Mouse (Mus musculus) heart, embryonic 12.5 days (tissue): ENCODE data around the gene Fcna. TPM values are rescaled to one million over a fixed set of nuclear protein-coding genes. Genes with fewer than 3 reads are reported as not detected.

Experiments used
- ATAC-seq: fragments of 200-750 bp; cut with Nextera tagmentation; 2 replicates; pipeline ENCODE4 v1.8.0; 2017; ENCODE audit warnings: moderate TSS enrichment, moderate library complexity; ENCODE audit not compliant: insufficient number of reproducible peaks, low FRiP score
- H3K27ac ChIP-seq: fragments of 300-500 bp; sonication (generic); 2 replicates; pipeline ENCODE4 v1.5.1; 2016; ENCODE audit warnings: mild to moderate bottlenecking, moderate library complexity; ENCODE audit not compliant: poor library complexity, severe bottlenecking
- H3K27me3 ChIP-seq: fragments of 300-500 bp; sonication (generic); replicated peaks from 2 replicates; pipeline ENCODE4 v1.6.1; 2016; ENCODE audit warnings: mild to moderate bottlenecking, moderate library complexity
- H3K36me3 ChIP-seq: fragments of 300-500 bp; sonication (generic); 2 replicates; pipeline ENCODE4 v1.6.1; 2016; ENCODE audit warnings: mild to moderate bottlenecking, moderate library complexity
- H3K4me1 ChIP-seq: fragments of 300-500 bp; sonication (generic); replicated peaks from 2 replicates; pipeline ENCODE4 v1.6.1; 2016; ENCODE audit warnings: mild to moderate bottlenecking
- H3K4me2 ChIP-seq: fragments of 300-500 bp; sonication (generic); 2 replicates; pipeline ENCODE4 v1.6.1; 2016; ENCODE audit warnings: mild to moderate bottlenecking, moderate library complexity
- H3K4me3 ChIP-seq: fragments of 300-500 bp; sonication (generic); 2 replicates; pipeline ENCODE4 v1.5.1; 2016; ENCODE audit warnings: mild to moderate bottlenecking
- H3K9ac ChIP-seq: fragments of 300-500 bp; sonication (generic); 2 replicates; pipeline ENCODE4 v1.6.1; 2016; ENCODE audit warnings: mild to moderate bottlenecking, moderate library complexity
- H3K9me3 ChIP-seq: fragments of 300-500 bp; sonication (generic); replicated peaks from 2 replicates; pipeline ENCODE4 v1.6.1; 2016; ENCODE audit warnings: mild to moderate bottlenecking, moderate library complexity
- WGBS: fragments of 180-500 bp; shearing (Covaris S2); methylation state at CpG from one replicate; pipeline ENCODE4 v1.1.7; 2016; 5-methylcytosine and 5-hydroxymethylcytosine counted together
- polyA plus RNA-seq: library from polyadenylated mRNA; unstranded; fragments of >200 nt; fragmentation: Nextera tagmentation; extraction: Ambion mirVana; gene quantifications from 2 replicates; pipeline ENCODE4 v1.2.1, GENCODE M21; 2016

The Fcna gene
- polyA plus RNA-seq, 1 experiment from 2014 or later: 1.1 TPM

DNA sequence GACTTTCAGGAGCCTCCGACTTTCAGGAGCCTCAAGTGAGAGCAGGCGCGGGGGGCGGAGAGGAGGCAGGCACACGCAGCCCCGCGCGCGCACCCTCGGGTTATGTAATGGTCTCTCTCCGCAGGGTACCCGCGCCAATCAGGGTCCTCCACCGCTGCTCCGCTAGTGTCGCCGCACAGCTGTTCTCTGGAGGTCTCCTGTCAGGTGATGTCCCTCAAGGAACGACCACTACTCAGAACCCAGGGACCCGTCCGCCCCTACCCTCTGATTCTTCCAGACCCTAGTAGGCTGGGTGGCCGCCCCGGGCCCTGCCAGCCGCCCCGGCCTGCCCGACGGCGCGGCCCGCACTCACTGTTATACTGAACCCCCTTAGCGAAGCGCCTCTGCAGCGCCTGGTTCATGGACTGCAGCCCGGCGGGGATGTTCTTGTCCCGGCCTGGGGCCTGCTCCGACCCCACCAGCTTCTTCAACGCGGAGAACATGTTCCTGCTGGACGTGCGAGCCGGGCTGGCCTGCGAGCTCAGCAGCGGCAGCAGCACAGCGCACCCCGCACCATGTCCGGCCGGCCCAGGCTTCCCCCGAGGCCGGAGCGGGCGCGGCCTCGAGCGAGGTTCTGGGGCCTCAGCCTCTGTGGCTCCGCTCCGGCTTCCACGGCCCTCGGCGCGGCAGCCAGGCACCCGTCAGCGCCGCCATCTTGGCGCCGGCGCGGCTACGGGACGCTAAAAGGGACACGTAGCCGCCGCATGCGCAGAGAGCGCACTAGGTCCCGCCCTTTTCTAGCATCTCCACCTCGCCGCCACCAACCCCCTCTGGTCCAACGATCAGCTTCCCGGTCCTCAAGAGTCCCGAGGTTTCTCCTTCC, 19.8 kb downstream of the Fcna start, which contains the start of gene Rabl6:
Rabl6 (minus strand) TSS at position 761 of the 862 bp plus-strand sequence.
- H3K36me3 ChIP-seq: 0 out of 2 replicates have a peak, but pooled peaks cover 4% of the 10 kb centered on the region
- H3K27ac ChIP-seq: peak within 1 kb of the TSS; percentile 93
- WGBS: 0% methylated on average over 80 of the region's 80 CpGs
- no peaks in the 10 kb centered on the region for H3K9me3 ChIP-seq
- peaks cover 18% of the 10 kb centered on the region for H3K4me1 ChIP-seq
- H3K27me3 ChIP-seq: peaks cover 28% of the 10 kb centered on the region
- peak within 1 kb of the TSS; percentile 84 for H3K4me3 ChIP-seq
- H3K9ac ChIP-seq: peak within 1 kb of the TSS; percentile 97
- ATAC-seq: peak; percentile 87
- peak within 1 kb of the TSS; percentile 62 for H3K4me2 ChIP-seq

DNA sequence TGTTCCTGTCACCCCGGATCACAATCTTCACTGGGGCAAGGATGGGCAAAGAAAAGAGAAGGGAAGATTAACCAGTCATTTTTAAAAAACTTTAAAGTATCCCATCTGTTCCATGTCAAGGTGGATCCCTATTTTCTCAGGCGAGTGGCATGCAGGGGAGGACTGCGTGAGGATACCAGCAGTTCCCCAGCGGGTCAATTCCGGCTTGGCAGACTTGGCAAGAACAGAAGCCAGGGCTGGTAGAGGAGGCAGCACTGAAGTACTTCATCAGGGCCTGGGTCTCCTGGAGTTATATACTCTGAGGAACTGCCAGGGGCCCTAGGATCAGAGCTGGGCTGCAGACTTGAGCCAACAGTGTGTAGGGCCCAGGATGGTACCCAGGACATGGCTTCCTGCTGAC, 25.3 kb downstream of the Fcna start:
- Histone ChIP-seq H3K27me3 (no peaks in the 10 kb centered on the region), H3K4me2 (no peak overlapping the region), H3K9ac (no peak overlapping the region), H3K4me1 (peaks cover 32% of the 10 kb centered on the region), H3K9me3 (no peaks in the 10 kb centered on the region), H3K4me3 (no peak overlapping the region), H3K36me3 (peaks cover 58% of the 10 kb centered on the region), H3K27ac (no peak overlapping the region)
- no peak for ATAC-seq
- WGBS: 92% methylated on average over 5 of the region's 5 CpGs

DNA sequence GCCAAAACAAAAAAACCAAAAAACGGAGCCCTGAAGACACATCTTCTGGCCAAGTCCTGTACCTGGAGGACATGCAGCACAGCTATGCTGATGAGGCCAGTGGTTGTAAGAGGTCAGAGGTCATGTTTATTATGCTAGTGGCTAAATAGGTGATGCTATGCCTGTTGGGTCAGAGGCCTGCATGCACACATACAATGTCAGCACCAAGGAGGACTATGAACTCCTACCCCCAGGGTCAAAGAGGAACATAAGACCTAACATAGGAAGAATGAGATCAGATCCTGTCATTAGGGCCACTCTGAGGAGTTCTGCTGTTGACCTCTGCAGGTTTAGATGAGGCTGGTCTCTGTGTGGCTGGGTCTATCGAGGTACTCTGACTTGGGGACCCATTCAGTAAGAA, 27.8 kb downstream of the Fcna start:
- Histone ChIP-seq H3K4me1 (peaks cover 18% of the 10 kb centered on the region), H3K9me3 (no peaks in the 10 kb centered on the region), H3K4me3 (no peak overlapping the region), H3K27me3 (no peaks in the 10 kb centered on the region), H3K4me2 (no peak overlapping the region), H3K27ac (no peak overlapping the region), H3K36me3 (peaks cover 83% of the 10 kb centered on the region), H3K9ac (no peak overlapping the region)
- ATAC-seq: no peak
- WGBS: 93% methylated on average over 2 of the region's 2 CpGs

DNA sequence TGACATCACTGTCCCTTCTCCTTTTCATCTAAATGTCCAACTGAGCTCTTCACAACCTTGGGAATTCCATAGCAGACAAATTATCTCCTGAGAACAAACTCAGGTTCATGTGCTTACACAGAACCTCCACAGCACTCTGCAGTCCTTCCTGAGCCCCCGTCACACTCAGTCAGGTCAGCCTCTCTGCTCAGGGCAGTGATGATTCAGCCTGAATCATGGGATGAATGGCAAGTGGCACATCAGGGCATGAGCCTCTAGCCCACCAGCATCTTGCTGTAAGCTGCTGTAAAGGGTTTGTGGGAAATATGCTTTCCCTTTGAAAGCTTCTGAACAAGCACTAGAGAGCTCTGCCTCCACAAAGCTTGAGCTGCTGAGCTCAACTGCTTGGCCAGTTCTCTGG, 29.1 kb downstream of the Fcna start:
- no peak for ATAC-seq
- no peaks in the 10 kb centered on the region for H3K27me3 ChIP-seq
- H3K4me1 ChIP-seq: peaks cover 18% of the 10 kb centered on the region
- H3K9me3 ChIP-seq: no peaks in the 10 kb centered on the region
- no peak overlapping the region for H3K4me2 ChIP-seq
- 70% methylated on average over 1 of the region's 1 CpGs for WGBS
- peaks cover 90% of the 10 kb centered on the region for H3K36me3 ChIP-seq
- no peak overlapping the region for H3K9ac ChIP-seq
- H3K4me3 ChIP-seq: no peak overlapping the region
- H3K27ac ChIP-seq: no peak overlapping the region

DNA sequence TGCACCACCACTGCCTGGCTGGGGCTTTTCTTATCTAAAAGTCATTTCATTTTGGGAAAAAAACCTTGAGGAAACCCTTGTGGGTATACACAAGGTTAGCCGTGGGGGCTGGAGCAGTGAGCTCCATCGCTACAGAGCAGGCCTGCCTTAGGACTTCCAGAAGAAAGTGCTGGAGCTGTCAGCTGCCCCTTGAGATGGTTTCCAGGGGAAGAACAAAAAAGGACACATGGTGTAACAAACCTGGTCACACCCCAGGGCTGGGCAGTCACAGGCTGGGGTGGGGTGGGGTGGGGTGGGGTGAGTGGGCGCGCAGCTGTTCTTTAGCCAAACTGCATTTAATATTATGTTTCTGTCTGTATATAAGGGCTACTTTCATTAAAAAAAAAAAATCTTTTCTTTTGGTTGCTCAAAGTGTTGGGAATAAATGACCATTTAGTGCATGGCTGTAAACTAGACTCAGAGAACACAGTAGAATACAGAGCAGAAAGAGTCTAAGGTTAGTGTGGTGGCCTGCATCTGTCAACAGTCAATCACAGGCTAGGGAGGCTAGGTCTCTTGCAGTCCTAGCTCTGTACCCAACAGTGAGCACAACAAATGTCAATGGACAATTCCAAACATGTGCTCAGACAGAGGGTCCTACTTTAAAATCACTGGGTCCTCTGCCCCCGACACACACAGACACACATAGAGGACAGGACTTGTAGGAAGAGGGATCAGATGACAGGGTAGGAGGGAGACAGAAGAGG, 30.9 kb downstream of the Fcna start:
- H3K4me3 ChIP-seq: no peak overlapping the region
- ATAC-seq: no peak
- WGBS: 88% methylated on average over 5 of the region's 5 CpGs
- H3K36me3 ChIP-seq: peaks cover 94% of the 10 kb centered on the region
- H3K4me2 ChIP-seq: no peak overlapping the region
- no peaks in the 10 kb centered on the region for H3K27me3 ChIP-seq
- peaks cover 18% of the 10 kb centered on the region for H3K4me1 ChIP-seq
- no peak overlapping the region for H3K27ac ChIP-seq
- no peak overlapping the region for H3K9ac ChIP-seq
- H3K9me3 ChIP-seq: no peaks in the 10 kb centered on the region

DNA sequence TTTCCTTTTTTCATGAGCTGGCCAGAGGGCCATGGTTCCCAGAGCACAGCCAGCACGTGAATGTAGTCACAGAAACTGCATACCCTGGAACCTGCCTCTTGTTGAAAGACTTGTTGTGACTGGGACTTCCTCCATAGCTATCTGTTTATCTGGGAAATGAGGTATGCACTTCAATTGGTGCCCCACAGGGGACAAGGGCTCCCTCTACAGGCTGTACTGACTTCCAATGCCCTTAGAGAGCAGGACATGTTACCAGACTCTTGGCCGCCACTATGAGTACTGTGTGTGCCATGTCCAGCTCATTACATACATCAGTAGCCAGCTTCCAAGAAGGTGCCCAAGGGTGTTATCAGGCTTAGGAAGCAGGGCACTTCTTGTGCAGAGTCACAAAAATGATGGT, 36.0 kb downstream of the Fcna start:
- Histone ChIP-seq H3K27ac (no peak overlapping the region), H3K4me2 (no peak overlapping the region), H3K36me3 (peaks cover 90% of the 10 kb centered on the region), H3K4me1 (peaks cover 5% of the 10 kb centered on the region), H3K9ac (no peak overlapping the region), H3K27me3 (no peaks in the 10 kb centered on the region), H3K4me3 (no peak overlapping the region), H3K9me3 (no peaks in the 10 kb centered on the region)
- 88% methylated on average over 2 of the region's 2 CpGs for WGBS
- no peak for ATAC-seq

DNA sequence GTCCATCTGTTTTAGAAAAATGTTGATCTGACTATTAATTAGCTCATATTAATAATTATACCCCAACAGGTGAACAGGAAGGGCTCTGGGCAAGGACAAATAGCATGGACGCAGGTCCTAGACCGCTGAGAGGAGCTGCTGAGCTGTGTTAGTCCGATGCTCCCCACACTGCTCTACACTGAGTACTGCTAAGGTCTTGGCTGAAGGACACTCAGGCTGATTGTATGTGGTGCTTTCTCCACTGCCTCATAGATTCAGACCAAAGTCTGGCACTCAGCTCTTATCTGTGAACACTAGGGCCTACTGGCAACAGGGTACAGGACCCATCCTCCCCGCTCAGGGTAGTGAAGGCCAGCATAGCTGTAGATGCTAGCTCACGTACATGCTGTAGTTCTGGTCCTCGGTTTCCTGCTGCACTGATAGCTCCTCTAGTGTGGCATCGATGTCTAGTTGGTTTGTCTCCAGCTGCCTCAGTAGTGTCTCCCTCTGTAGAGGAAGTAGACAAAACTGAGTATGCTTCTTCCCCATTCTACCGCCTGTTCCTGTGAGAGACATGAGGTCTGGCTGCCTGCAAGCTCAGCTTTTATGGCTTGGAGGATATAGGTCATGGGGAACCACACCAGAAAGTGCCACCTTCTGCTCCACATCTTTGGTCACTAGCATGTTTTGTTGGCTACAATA, 39.5 kb downstream of the Fcna start:
- peaks cover 9% of the 10 kb centered on the region for H3K4me1 ChIP-seq
- no peaks in the 10 kb centered on the region for H3K9me3 ChIP-seq
- H3K27me3 ChIP-seq: no peaks in the 10 kb centered on the region
- no peak overlapping the region for H3K9ac ChIP-seq
- peaks cover 94% of the 10 kb centered on the region for H3K36me3 ChIP-seq
- no peak overlapping the region for H3K4me3 ChIP-seq
- no peak for ATAC-seq
- no peak overlapping the region for H3K4me2 ChIP-seq
- 0 out of 2 replicates have a peak overlapping the region, but pooled peaks have one; percentile 12 for H3K27ac ChIP-seq
- 88% methylated on average over 8 of the region's 8 CpGs for WGBS

DNA sequence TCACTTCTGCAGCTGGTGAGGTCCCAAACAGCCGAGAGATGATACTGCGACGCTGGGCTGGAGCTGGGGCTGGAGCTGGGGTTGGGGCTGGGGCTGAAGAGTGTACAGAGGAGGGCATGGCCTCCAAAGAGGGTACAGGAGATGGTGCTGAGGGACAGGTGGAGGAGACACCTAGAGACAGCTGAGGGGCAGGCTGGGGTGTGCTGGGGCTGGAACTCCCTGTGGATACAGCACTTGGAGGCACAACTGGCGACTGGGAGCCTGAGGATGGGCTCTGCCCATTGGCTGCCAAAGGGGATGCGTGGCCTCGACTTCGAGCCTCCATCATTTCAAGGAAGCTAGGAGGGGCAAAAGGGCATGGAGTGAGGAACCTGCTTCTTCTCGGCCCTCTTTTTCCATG, 40.5 kb downstream of the Fcna start:
- WGBS: 94% methylated on average over 8 of the region's 8 CpGs
- H3K36me3 ChIP-seq: peaks cover 88% of the 10 kb centered on the region

DNA sequence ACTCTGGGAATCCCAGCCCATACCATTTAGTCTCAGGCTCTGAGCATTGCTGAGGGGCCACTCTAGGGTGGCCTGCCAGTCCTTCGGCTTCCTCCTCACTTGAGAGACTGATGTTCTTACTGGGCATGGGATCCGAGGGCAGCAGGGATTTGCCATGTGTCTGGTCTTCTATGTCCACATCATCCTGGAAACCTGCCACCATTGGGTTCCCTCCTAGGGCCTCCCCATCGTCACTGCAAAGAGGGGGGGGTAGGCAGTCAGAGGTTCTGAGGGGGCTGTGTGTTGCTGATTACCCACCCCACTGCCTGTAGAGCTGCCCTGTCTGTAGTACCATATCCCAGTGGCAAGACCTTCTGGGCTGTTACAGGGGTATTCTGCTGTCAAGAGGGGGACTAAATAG, 42.2 kb downstream of the Fcna start:
- Histone ChIP-seq H3K9me3 (no peaks in the 10 kb centered on the region), H3K4me2 (no peak overlapping the region), H3K4me3 (no peak overlapping the region), H3K36me3 (peaks cover 71% of the 10 kb centered on the region), H3K4me1 (peaks cover 34% of the 10 kb centered on the region), H3K27ac (no peak overlapping the region), H3K9ac (no peak overlapping the region), H3K27me3 (peaks cover 8% of the 10 kb centered on the region)
- ATAC-seq: no peak
- 77% methylated on average over 3 of the region's 3 CpGs for WGBS

More for the DNA sequence above, 40.5 kb downstream of the Fcna start:
- Histone ChIP-seq H3K27me3 (no peaks in the 10 kb centered on the region), H3K27ac (no peak overlapping the region), H3K4me2 (no peak overlapping the region), H3K9me3 (no peaks in the 10 kb centered on the region), H3K4me1 (peaks cover 20% of the 10 kb centered on the region), H3K9ac (no peak overlapping the region), H3K4me3 (no peak overlapping the region)
- ATAC-seq: no peak

DNA sequence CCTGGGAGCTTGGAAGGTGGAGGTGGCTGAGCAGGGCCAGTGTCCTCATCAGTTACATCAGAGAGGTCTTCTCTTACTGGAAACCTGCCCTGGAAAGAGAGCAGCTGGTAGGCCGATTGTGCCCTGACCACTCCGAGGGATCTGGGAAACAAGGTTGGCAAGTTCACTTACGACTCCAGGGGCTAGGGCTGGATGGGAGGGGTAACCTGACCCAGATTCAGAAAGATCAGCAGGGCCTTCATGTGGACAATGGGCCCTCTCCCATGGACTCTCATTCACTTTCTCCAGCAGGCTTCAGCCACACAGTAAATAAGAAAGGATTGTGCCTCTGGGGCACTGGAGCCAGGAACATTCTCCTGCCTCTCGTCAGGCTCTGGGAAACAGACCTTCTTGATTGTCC, 43.0 kb downstream of the Fcna start:
- no peaks in the 10 kb centered on the region for H3K9me3 ChIP-seq
- H3K4me3 ChIP-seq: no peak overlapping the region
- peaks cover 64% of the 10 kb centered on the region for H3K36me3 ChIP-seq
- H3K4me1 ChIP-seq: peaks cover 35% of the 10 kb centered on the region
- H3K27me3 ChIP-seq: peaks cover 15% of the 10 kb centered on the region
- WGBS: 84% methylated on average over 4 of the region's 4 CpGs
- H3K4me2 ChIP-seq: no peak overlapping the region
- H3K27ac ChIP-seq: no peak overlapping the region
- H3K9ac ChIP-seq: no peak overlapping the region
- ATAC-seq: no peak

DNA sequence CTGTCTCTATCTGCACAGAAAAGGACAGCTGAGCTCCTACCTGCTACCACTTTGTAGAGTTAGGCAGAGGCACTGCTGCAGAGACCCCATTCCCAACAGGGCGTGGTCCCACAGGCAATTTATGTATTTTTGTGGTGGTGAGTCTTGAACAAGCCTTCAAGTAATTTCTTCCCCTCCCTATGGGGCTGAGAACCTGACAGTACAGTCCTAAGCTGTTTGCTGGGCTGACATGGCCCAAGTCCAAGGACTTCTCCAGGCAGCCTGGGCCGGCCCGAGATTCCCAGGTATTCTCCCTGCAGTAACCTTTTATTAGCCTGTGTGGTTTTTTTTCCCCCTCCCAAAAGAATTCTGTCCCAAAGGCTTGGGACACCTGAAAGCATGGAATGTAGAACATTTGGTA, 43.7 kb downstream of the Fcna start:
- H3K27me3 ChIP-seq: peaks cover 22% of the 10 kb centered on the region
- H3K9ac ChIP-seq: no peak overlapping the region
- no peak overlapping the region for H3K4me2 ChIP-seq
- no peak for ATAC-seq
- H3K36me3 ChIP-seq: peaks cover 58% of the 10 kb centered on the region
- 96% methylated on average over 3 of the region's 3 CpGs for WGBS
- no peak overlapping the region for H3K4me3 ChIP-seq
- H3K4me1 ChIP-seq: peaks cover 42% of the 10 kb centered on the region
- no peak overlapping the region for H3K27ac ChIP-seq
- no peaks in the 10 kb centered on the region for H3K9me3 ChIP-seq
